Mouse (Mus musculus) liver, adult 2 months (tissue): ENCODE measurements around the gene Ell2. TPM values are rescaled to one million over a fixed set of nuclear protein-coding genes. Genes with fewer than 3 reads are reported as not detected.
A peak's percentile ranks its signal among the peaks of the same experiment; 100 is the strongest.

Experiments
- DNase-seq: peaks from one replicate; pipeline ENCODE4 v3.0.0-alpha.2; 2011; ENCODE audit warnings: low read depth, low spot score; ENCODE audit errors: extremely low read depth
- H3K27ac ChIP-seq: fragments of 200-500 bp; replicated peaks from 2 replicates; pipeline ENCODE4 v1.5.1; 2012; ENCODE audit warnings: low read depth, mild to moderate bottlenecking, control low read depth, inconsistent platforms, low read length; ENCODE audit not compliant: insufficient read depth
- H3K27me3 ChIP-seq: fragments of 200-500 bp; 2 replicates; pipeline ENCODE4 v1.6.1; 2012; ENCODE audit warnings: mild to moderate bottlenecking, moderate library complexity, low read length, inconsistent platforms; ENCODE audit not compliant: control insufficient read depth, insufficient read depth
- H3K36me3 ChIP-seq: fragments of 200-500 bp; 2 replicates; pipeline ENCODE4 v1.6.1; 2012; ENCODE audit warnings: low read length, inconsistent platforms; ENCODE audit not compliant: control insufficient read depth, insufficient read depth
- H3K4me1 ChIP-seq: fragments of 200-500 bp; 2 replicates; pipeline ENCODE4 v1.6.1; 2011; ENCODE audit warnings: low read length; ENCODE audit not compliant: control insufficient read depth, insufficient read depth
- H3K4me3 ChIP-seq: fragments of 200-500 bp; 2 replicates; pipeline ENCODE4 v1.5.1; 2011; ENCODE audit warnings: low read depth, mild to moderate bottlenecking, control low read depth, low read length, moderate library complexity; ENCODE audit not compliant: insufficient read depth
- H3K79me2 ChIP-seq: fragments of 200-500 bp; 2 replicates; pipeline ENCODE4 v1.6.1; 2012; ENCODE audit warnings: inconsistent platforms, mild to moderate bottlenecking, low read length, moderate library complexity; ENCODE audit not compliant: control insufficient read depth, insufficient read depth
- H3K9ac ChIP-seq: fragments of 200-500 bp; 2 replicates; pipeline ENCODE4 v1.6.1; 2012; ENCODE audit warnings: low read depth, mild to moderate bottlenecking, control low read depth, inconsistent platforms, low read length
- CTCF ChIP-seq: fragments of 200-500 bp; IDR thresholded peaks from 2 replicates; pipeline ENCODE4 v1.5.1; 2011; ENCODE audit warnings: low read depth, low read length, control low read depth
- POLR2A ChIP-seq: fragments of 200-500 bp; IDR thresholded peaks from 2 replicates; pipeline ENCODE4 v1.6.1; 2011; ENCODE audit warnings: low read length, control low read depth; ENCODE audit not compliant: insufficient read depth; ENCODE audit errors: extremely low read depth
- WGBS: fragments of 180-500 bp; shearing (Covaris S2); methylation state at CpG from one replicate; pipeline ENCODE4 v1.1.7; 2018; 5-methylcytosine and 5-hydroxymethylcytosine counted together
- polyA plus RNA-seq: library from polyadenylated mRNA; depleted of rRNA; stranded (reverse); fragments of >200 nt; gene quantifications from 2 replicates; pipeline ENCODE4 v1.2.3, GENCODE M21; 2012
- total RNA-seq: library from RNA; depleted of rRNA; stranded (reverse); fragments of >200 nt; gene quantifications from 2 replicates; pipeline ENCODE4 v1.2.3, GENCODE M21; 2014

The Ell2 gene
- total and polyA plus RNA-seq, 2 experiments, result 8.6 to 48.2 TPM

GRCm38 (mm10) chr13:75714407-75714806, 7.8 kb downstream of the Ell2 start:
- Histone ChIP-seq H3K4me1 (peaks cover 19% of the 10 kb centered on the region), H3K9ac (no peak overlapping the region), H3K27me3 (no peaks in the 10 kb centered on the region), H3K27ac (no peak overlapping the region), H3K36me3 (peaks cover 4% of the 10 kb centered on the region), H3K79me2 (peaks cover 34% of the 10 kb centered on the region; the same call in 1 of the 2 replicates), H3K4me3 (no peak overlapping the region)
- peak; percentile 64 for DNase-seq
- no peak for TF ChIP-seq POLR2A
- no peak for TF ChIP-seq CTCF
- 35% methylated on average over 6 of the region's 6 CpGs for WGBS

GRCm38 (mm10) chr13:75717638-75718302, 11.2 kb downstream of the Ell2 start:
- Histone ChIP-seq H3K4me3 (no peak overlapping the region), H3K9ac (no peak overlapping the region), H3K79me2 (peaks cover 31% of the 10 kb centered on the region; the same call in 1 of the 2 replicates), H3K27ac (no peak overlapping the region), H3K4me1 (peaks cover 14% of the 10 kb centered on the region), H3K36me3 (peaks cover 4% of the 10 kb centered on the region), H3K27me3 (no peaks in the 10 kb centered on the region)
- no peak for TF ChIP-seq POLR2A
- TF ChIP-seq CTCF, result no peak
- no peak for DNase-seq
- WGBS, result 65% methylated on average over 3 of the region's 3 CpGs

GRCm38 (mm10) chr13:75718376-75718775, 11.8 kb downstream of the Ell2 start:
- Histone ChIP-seq H3K4me1 (peaks cover 14% of the 10 kb centered on the region), H3K9ac (no peak overlapping the region), H3K27ac (no peak overlapping the region), H3K36me3 (peaks cover 4% of the 10 kb centered on the region), H3K27me3 (no peaks in the 10 kb centered on the region), H3K4me3 (no peak overlapping the region), H3K79me2 (peaks cover 28% of the 10 kb centered on the region; the same call in 1 of the 2 replicates)
- no peak for TF ChIP-seq POLR2A
- no peak for TF ChIP-seq CTCF
- DNase-seq, result no peak

- WGBS, result 83% methylated on average over 4 of the region's 4 CpGs
- Histone ChIP-seq H3K27ac (no peak overlapping the region), H3K27me3 (no peaks in the 10 kb centered on the region), H3K9ac (no peak overlapping the region), H3K79me2 (peaks cover 26% of the 10 kb centered on the region), H3K36me3 (peaks cover 2% of the 10 kb centered on the region), H3K4me1 (peaks cover 15% of the 10 kb centered on the region), H3K4me3 (no peak overlapping the region)
- TF ChIP-seq CTCF (no peak), POLR2A (no peak)
- no peak for DNase-seq
These were observed 13.1 kb downstream of the Ell2 start for GRCm38 (mm10) chr13:75719645-75720044.

GRCm38 (mm10) chr13:75726569-75727373, 20.2 kb downstream of the Ell2 start:
- Histone ChIP-seq H3K36me3 (peaks cover 10% of the 10 kb centered on the region), H3K79me2 (peaks cover 10% of the 10 kb centered on the region), H3K9ac (no peak overlapping the region), H3K27me3 (no peaks in the 10 kb centered on the region), H3K27ac (no peak overlapping the region), H3K4me3 (no peak overlapping the region), H3K4me1 (peaks cover 8% of the 10 kb centered on the region; the same call in 1 of the 2 replicates)
- peak; percentile 50 for DNase-seq
- TF ChIP-seq POLR2A (no peak), CTCF (no peak)
- WGBS, result 74% methylated on average over 4 of the region's 4 CpGs
